Mouse (Mus musculus): ENCODE results near the gene Nos3. TPM values are rescaled to one million over a fixed set of nuclear protein-coding genes. Genes with fewer than 3 reads are reported as not detected.

Nos3 gene
- polyA plus RNA-seq, 1 experiment from 2014 or later, result 5.9 TPM

GRCm38 (mm10) chr5:24364061-24364460, 549 bp upstream of the Nos3 start:
- no peak overlapping the region for H3K4me2 ChIP-seq
- ATAC-seq, result no peak
- 0 out of 2 replicates have a peak, but pooled peaks cover 3% of the 10 kb centered on the region for H3K27me3 ChIP-seq
- no peaks in the 10 kb centered on the region for H3K36me3 ChIP-seq (ENCODE audit: poor library complexity, severe bottlenecking)
- H3K9me3 ChIP-seq (replicated peaks), result no peaks in the 10 kb centered on the region
- no peak overlapping the region for H3K9ac ChIP-seq
- H3K27ac ChIP-seq, result no peak overlapping the region
- WGBS, result 56% methylated on average over 3 of the region's 3 CpGs
- H3K4me1 ChIP-seq, result 0 out of 2 replicates have a peak, but pooled peaks cover 7% of the 10 kb centered on the region
- H3K4me3 ChIP-seq, result no peak overlapping the region

GRCm38 (mm10) chr5:24364963-24365362, 353 bp downstream of the Nos3 start:
- 0 out of 2 replicates have a peak overlapping the region, but pooled peaks have one; percentile 13 for H3K9ac ChIP-seq

DNA sequence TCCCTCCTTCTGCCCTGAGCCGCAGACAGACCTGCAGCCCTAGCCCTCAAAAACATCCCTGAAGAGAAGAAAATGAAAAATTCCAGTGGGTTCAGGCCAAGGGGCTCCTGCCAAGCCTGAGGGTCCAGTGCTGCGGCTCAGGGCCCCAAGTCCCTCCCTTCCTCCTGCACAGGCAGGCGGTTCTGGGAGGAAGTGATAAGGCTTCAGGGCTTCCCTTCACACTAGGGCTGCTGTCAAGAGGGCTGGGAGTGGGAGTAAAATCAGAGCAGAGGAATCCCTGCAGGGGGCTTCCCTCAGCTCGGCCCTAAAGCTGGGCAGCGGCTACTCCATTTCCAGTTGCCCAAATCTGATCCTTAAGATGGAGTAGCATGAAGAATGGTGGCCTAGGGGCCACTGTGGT, 918 bp downstream of the Nos3 start:
- Histone ChIP-seq H3K4me1 (0 out of 2 replicates have a peak, but pooled peaks cover 7% of the 10 kb centered on the region), H3K36me3 (ENCODE audit: poor library complexity, severe bottlenecking) (no peaks in the 10 kb centered on the region), H3K4me2 (no peak overlapping the region), H3K9me3 (replicated peaks) (no peaks in the 10 kb centered on the region), H3K9ac (no peak overlapping the region), H3K27ac (no peak overlapping the region), H3K4me3 (no peak overlapping the region), H3K27me3 (no peaks in the 10 kb centered on the region)
- no peak for ATAC-seq
- WGBS, result 73% methylated on average over 5 of the region's 5 CpGs

More at GRCm38 (mm10) chr5:24364963-24365362, 353 bp downstream of the Nos3 start:
- no peaks in the 10 kb centered on the region for H3K36me3 ChIP-seq (ENCODE audit: poor library complexity, severe bottlenecking)
- no peak overlapping the region for H3K27ac ChIP-seq
- H3K4me3 ChIP-seq, result no peak overlapping the region
- ATAC-seq, result no peak
- H3K9me3 ChIP-seq (replicated peaks), result no peaks in the 10 kb centered on the region
- H3K4me2 ChIP-seq, result no peak overlapping the region
- H3K4me1 ChIP-seq, result 0 out of 2 replicates have a peak, but pooled peaks cover 7% of the 10 kb centered on the region
- no peaks in the 10 kb centered on the region for H3K27me3 ChIP-seq
- 85% methylated on average over 10 of the region's 10 CpGs for WGBS

GRCm38 (mm10) chr5:24366426-24366825, 1.8 kb downstream of the Nos3 start:
- Histone ChIP-seq H3K4me1 (no peaks in the 10 kb centered on the region), H3K9ac (no peak overlapping the region), H3K4me2 (no peak overlapping the region), H3K4me3 (no peak overlapping the region), H3K9me3 (replicated peaks) (no peaks in the 10 kb centered on the region), H3K36me3 (ENCODE audit: poor library complexity, severe bottlenecking) (no peaks in the 10 kb centered on the region), H3K27me3 (no peaks in the 10 kb centered on the region), H3K27ac (no peak overlapping the region)
- WGBS, result 88% methylated on average over 9 of the region's 9 CpGs
- ATAC-seq, result no peak

GRCm38 (mm10) chr5:24369767-24370166, 5.2 kb downstream of the Nos3 start:
- ATAC-seq, result no peak

GRCm38 (mm10) chr5:24373807-24374206, 9.2 kb downstream of the Nos3 start:
- no peak overlapping the region for H3K27ac ChIP-seq
- 61% methylated on average over 5 of the region's 5 CpGs for whole genome bisulfite sequencing
- H3K4me2 ChIP-seq, result no peak overlapping the region
- H3K27me3 ChIP-seq, result no peaks in the 10 kb centered on the region
- no peak overlapping the region for H3K4me3 ChIP-seq
- H3K9me3 ChIP-seq (replicated peaks), result no peaks in the 10 kb centered on the region
- H3K4me1 ChIP-seq, result peaks cover 11% of the 10 kb centered on the region
- ATAC-seq, result no peak
- no peak overlapping the region for H3K9ac ChIP-seq
- no peaks in the 10 kb centered on the region for H3K36me3 ChIP-seq (ENCODE audit: poor library complexity, severe bottlenecking)

More at GRCm38 (mm10) chr5:24369767-24370166, 5.2 kb downstream of the Nos3 start:
- Histone ChIP-seq H3K4me1 (peaks cover 8% of the 10 kb centered on the region), H3K9ac (no peak overlapping the region), H3K36me3 (ENCODE audit: poor library complexity, severe bottlenecking) (no peaks in the 10 kb centered on the region), H3K27me3 (no peaks in the 10 kb centered on the region), H3K27ac (no peak overlapping the region), H3K9me3 (replicated peaks) (no peaks in the 10 kb centered on the region), H3K4me3 (no peak overlapping the region), H3K4me2 (no peak overlapping the region)
- 87% methylated on average over 9 of the region's 9 CpGs for WGBS

DNA sequence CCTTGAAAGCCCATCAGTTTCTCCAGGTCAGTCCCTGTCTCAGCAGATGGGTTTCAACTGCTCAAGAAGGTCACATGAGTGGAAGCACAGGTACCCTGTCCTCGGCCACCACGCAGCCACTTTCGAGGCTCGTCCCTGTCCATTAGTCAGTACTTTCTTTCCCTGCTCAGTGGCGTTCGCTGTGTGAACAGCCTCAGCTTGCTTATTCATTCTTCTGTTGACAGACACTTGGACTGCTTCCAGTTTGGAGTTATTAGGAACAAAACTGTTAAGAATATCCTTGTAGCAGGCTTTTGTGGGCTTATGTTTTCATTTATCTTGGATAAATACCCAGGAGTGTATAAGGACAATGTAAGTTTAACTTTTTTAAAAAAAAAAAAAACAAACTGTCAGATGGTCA, 9.6 kb downstream of the Nos3 start:
- Histone ChIP-seq H3K9ac (no peak overlapping the region), H3K4me1 (peaks cover 11% of the 10 kb centered on the region), H3K27me3 (0 out of 2 replicates have a peak, but pooled peaks cover under 1% of the 10 kb centered on the region), H3K9me3 (replicated peaks) (no peaks in the 10 kb centered on the region), H3K36me3 (ENCODE audit: poor library complexity, severe bottlenecking) (no peaks in the 10 kb centered on the region), H3K27ac (0 out of 2 replicates have a peak overlapping the region, but pooled peaks have one; percentile 35), H3K4me2 (no peak overlapping the region), H3K4me3 (no peak overlapping the region)
- ATAC-seq, result no peak
- WGBS, result 32% methylated on average over 6 of the region's 6 CpGs

- no peak overlapping the region for H3K27ac ChIP-seq
- no peak overlapping the region for H3K9ac ChIP-seq
- peaks cover 11% of the 10 kb centered on the region for H3K4me1 ChIP-seq
- H3K36me3 ChIP-seq (ENCODE audit: poor library complexity, severe bottlenecking), result no peaks in the 10 kb centered on the region
- H3K27me3 ChIP-seq, result 0 out of 2 replicates have a peak, but pooled peaks cover 5% of the 10 kb centered on the region
- H3K9me3 ChIP-seq (replicated peaks), result no peaks in the 10 kb centered on the region
- no peak for ATAC-seq
- 74% methylated on average over 7 of the region's 7 CpGs for WGBS
- no peak overlapping the region for H3K4me3 ChIP-seq
- no peak overlapping the region for H3K4me2 ChIP-seq
Measured at GRCm38 (mm10) chr5:24374666-24375328, 10.2 kb downstream of the Nos3 start.

GRCm38 (mm10) chr5:24378700-24379099, 14.1 kb downstream of the Nos3 start:
- Histone ChIP-seq H3K4me2 (no peak overlapping the region), H3K9ac (no peak overlapping the region), H3K9me3 (replicated peaks) (no peaks in the 10 kb centered on the region), H3K36me3 (ENCODE audit: poor library complexity, severe bottlenecking) (no peaks in the 10 kb centered on the region), H3K27ac (no peak overlapping the region), H3K4me3 (no peak overlapping the region), H3K27me3 (0 out of 2 replicates have a peak, but pooled peaks cover 8% of the 10 kb centered on the region), H3K4me1 (peaks cover 17% of the 10 kb centered on the region)
- ATAC-seq, result no peak
- 69% methylated on average over 2 of the region's 2 CpGs for WGBS

DNA sequence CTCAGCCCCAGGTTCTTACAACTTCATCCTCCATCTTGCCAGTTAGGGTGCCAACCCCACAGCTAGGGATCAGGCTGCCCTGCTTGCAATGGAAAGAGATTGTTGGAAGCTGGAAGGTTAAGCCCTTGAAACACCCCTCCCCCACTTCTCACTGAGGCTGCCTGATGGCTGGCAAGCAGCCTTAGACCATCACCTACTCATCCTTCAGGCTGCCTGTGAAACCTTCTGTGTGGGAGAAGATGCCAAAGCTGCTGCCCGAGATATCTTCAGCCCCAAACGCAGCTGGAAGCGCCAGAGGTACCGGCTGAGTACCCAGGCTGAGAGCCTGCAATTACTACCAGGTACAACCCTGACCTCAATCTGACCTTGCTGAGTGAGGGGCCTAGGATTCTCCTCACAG, 14.9 kb downstream of the Nos3 start:
- Histone ChIP-seq H3K4me1 (peaks cover 15% of the 10 kb centered on the region), H3K4me3 (no peak overlapping the region), H3K36me3 (ENCODE audit: poor library complexity, severe bottlenecking) (no peaks in the 10 kb centered on the region), H3K4me2 (no peak overlapping the region), H3K9me3 (replicated peaks) (no peaks in the 10 kb centered on the region), H3K9ac (no peak overlapping the region), H3K27me3 (0 out of 2 replicates have a peak, but pooled peaks cover 8% of the 10 kb centered on the region), H3K27ac (no peak overlapping the region)
- ATAC-seq, result no peak
- WGBS, result 84% methylated on average over 4 of the region's 4 CpGs

DNA sequence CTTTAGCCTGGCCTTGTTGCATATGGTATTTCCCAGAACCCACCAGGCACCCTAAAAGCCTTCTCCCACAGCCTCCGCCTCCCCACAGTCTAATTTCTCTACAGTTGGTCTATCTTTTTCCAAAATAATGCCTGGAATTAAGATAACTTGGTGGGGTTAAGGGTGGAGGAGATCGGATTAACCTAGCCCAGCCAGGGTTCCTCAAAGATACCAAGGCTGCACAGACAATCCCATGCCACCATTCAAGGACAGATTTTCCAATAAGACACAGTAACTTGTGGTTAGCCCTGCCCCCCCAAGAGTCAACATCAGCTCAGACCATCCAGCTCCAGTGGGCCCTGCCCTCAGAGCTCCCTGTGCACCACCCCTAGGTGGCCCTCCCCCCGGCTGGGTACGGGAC, 15.9 kb downstream of the Nos3 start:
- H3K4me1 ChIP-seq, result peaks cover 11% of the 10 kb centered on the region
- H3K9me3 ChIP-seq (replicated peaks), result no peaks in the 10 kb centered on the region
- H3K27ac ChIP-seq, result no peak overlapping the region
- H3K4me2 ChIP-seq, result no peak overlapping the region
- H3K27me3 ChIP-seq, result peaks cover 14% of the 10 kb centered on the region; the same call in 1 of the 2 replicates
- ATAC-seq, result no peak
- H3K9ac ChIP-seq, result no peak overlapping the region
- no peak overlapping the region for H3K4me3 ChIP-seq
- WGBS, result 89% methylated on average over 4 of the region's 4 CpGs
- no peaks in the 10 kb centered on the region for H3K36me3 ChIP-seq (ENCODE audit: poor library complexity, severe bottlenecking)

GRCm38 (mm10) chr5:24381486-24381885, 16.9 kb downstream of the Nos3 start:
- Histone ChIP-seq H3K4me1 (peaks cover 11% of the 10 kb centered on the region), H3K27ac (no peak overlapping the region), H3K9ac (no peak overlapping the region), H3K9me3 (replicated peaks) (no peaks in the 10 kb centered on the region), H3K4me3 (no peak overlapping the region), H3K36me3 (ENCODE audit: poor library complexity, severe bottlenecking) (no peaks in the 10 kb centered on the region), H3K4me2 (no peak overlapping the region), H3K27me3 (peaks cover 23% of the 10 kb centered on the region)
- WGBS, result 76% methylated on average over 6 of the region's 6 CpGs
- ATAC-seq, result no peak
